Mouse (Mus musculus): ENCODE measurements around the gene Gm49630.
"Not testable (repeated sequence)": the region's sequence is repeated elsewhere in the genome, so short reads cannot be mapped to it uniquely, and the experiment has no call there.

Gene Gm49630

DNA sequence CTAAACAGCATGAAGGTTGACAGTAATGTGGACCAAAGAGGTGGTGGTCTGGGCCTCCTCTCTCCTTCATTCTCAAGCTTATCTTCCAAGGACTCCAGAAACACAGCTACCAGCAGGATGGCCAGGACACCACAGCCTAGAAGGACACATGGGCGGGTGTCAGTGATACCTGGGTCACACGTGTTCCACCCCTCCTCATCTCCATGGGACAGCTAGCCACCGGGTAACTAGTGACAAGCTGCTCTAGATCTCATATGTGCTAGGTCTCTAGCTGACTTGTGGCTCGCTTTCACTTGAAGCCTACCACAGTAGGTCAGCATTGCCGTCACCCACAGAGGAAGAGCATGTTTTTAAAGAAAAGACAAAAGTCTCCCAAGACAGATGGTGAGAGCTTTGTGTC lies at the start of gene Gm49630:
Gm49630 (minus strand) TSS at position 101 of the 400 bp plus-strand sequence.
- DNase-seq (ENCODE audit: low read depth) = not testable (repeated sequence)

DNA sequence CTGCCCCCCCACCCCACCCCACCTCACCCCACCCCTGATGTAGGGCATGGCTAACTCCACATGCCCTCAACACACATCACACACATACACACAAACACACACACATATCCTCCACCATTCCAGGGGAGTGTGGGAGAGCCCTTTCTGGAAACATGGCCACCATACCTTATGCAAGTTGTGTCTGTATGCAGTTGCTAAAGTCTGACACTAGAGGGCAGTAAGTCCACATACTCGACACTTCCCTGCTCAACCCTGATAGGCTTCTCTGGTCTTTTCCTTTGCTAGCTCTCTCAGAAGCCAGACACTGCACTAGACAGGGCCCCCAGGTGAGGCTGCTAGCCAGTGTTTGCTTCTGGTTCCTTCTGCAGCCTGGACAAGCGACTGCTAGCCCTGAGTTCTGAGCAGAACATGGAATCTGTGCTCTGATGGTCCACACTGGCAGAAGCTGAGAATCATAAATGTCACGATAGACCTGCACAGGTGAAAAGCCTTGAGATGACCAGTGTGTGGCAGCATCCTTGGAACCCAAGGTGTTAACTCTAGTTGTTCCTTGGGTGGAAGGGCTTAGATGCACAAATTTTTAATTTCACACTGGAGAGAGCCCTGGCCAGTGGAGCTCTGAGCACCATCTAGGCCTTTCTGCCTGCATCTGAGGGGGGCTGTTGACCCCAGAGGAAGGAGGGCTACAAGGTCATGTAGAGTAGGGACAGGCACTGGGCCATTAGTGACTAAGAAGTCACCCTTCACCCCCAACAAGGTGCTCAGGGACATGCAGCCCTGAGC lies 48.6 kb upstream of the Gm49630 start:
- not testable (repeated sequence) for DNase-seq (ENCODE audit: low read depth)

DNA sequence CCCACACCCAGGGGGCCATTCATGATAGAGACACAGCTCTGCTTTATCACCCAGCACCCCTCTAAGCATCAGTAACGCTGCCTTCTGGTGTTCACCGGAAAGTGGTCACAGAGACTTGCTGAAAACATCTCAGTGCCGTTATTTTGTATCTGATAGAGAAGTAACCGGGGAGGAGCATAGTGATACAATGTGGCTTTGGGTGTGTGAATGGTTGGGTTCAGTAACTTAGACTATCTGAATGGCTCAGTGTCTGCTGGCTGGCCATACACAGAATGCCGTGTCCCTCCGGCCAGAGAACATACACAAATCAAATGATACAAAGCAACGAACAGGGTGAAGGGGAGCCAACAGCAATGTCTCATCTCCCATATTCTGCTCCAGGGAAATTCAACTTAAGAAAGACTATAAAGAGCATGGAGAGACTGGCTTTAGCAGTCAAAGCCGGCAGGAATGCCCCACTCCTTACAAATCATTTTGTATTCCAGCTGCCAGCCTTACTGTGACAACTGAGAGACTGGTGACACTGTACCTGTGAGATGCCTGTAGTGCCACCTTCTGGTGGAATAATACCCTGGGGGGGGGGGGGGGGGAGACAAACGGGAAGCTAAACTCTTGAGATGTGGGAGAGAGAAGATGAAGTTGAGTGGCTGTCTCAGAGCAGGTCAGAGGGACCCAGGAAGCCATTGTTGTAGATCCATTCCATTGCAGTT lies 43.0 kb upstream of the Gm49630 start:
- not testable (repeated sequence) for DNase-seq (ENCODE audit: low read depth)

DNA sequence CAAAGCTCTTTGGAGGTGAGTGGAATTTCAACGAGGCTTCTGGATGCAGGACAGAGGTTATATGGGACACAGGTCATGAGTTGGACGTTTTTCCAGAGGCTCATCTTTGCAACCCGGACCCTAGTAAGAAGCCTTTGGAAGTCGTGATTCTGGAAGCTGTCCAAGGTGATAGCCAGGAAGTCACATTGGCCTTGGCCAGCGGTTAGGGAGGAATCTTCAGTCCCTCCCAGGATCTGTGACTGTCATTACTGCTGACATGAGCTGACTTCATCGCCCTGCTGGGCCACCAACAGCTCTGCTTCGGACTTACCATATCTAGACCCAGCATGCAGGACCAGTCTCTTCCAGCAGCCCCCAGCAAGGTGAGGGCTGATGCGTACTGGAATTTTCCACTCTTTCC lies 41.6 kb upstream of the Gm49630 start:
- not testable (repeated sequence) for DNase-seq (ENCODE audit: low read depth)

DNA sequence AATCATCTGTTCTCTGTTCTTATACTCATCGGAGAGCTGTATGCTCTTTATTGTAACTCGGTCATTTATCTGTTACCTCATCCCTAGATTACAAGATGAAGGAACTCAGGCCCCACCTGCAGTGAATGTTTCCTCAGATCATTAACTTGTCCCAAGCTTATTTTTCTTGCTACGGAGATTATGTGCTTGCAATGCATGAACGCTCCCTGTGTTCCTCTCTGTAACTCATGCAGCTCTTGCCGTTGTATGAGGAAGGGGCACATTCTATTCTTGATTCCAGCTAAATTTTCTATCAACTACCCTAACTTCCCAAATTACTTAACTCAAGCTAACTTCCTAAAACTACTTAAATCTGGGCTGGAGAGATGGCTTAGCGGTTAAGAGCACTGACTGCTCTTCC lies 28.0 kb upstream of the Gm49630 start:
- DNase-seq (ENCODE audit: low read depth) = not testable (repeated sequence)

DNA sequence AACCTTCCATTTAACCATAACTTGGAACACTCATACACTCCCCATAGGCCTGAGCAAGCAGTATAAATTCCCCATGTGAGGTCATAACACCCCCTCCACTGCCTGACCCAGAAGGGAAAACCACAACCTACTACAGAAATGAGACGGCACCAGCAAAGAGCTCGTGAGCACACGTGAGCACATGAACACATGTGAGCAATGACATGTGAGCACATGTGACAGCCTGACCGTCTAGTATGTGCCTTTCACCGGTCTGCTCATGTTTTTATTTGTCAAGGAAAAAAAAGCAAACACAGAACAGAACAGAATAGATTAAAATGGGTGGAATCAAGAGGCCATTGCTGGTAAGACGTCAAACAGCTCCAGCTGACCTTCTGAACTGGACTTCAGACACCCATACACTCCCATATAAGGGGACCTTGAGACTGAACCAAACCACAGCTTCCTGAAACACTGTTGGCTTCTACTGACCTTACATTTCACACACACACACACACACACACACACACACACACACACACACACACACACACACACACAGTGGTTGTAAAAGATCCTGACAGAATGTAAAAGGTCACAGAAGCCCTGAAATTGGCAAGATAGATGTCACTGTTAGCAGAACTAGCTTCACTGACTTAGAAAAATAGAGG lies 26.5 kb upstream of the Gm49630 start:
- DNase-seq (ENCODE audit: low read depth) = not testable (repeated sequence)

DNA sequence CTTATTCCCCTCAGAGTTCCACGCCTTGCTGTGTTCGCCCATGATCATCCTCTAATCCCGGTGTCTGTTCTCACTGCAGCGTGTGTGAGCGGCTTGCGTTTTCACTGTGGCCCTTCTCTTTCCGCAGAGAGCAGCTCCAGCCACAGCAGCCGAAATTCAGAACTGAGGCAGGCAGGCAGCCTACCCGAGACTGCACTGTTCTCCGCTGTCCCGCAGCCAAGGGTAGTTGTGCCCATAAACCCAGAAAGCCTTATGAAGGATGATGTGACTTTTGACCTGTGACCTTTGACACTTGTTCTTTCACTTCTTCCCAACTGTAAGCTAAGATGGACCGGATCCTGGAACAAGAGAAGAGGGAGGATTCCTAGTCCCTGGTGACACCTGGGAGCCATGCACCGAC lies 25.3 kb upstream of the Gm49630 start:
- DNase-seq (ENCODE audit: low read depth) = not testable (repeated sequence)

DNA sequence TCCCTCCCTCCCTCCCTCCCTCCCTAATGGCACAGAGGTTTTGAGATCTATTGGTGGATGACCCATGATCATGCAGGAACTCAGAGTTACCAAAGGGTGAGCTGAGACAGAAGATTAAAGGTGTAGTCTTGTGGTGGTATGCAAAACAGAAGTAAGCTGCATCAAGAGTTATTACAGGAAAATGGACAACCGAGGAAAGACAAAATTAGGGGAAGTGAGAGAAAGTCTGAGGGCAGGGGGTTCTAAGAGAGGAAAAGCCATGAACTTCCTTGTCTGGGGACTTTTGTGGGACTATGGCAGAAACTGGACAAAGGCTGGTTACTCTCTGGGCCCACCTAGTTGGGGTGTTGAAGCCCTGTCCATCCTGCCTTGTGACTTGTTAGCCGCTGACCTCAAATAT lies 24.5 kb upstream of the Gm49630 start:
- not testable (repeated sequence) for DNase-seq (ENCODE audit: low read depth)

DNA sequence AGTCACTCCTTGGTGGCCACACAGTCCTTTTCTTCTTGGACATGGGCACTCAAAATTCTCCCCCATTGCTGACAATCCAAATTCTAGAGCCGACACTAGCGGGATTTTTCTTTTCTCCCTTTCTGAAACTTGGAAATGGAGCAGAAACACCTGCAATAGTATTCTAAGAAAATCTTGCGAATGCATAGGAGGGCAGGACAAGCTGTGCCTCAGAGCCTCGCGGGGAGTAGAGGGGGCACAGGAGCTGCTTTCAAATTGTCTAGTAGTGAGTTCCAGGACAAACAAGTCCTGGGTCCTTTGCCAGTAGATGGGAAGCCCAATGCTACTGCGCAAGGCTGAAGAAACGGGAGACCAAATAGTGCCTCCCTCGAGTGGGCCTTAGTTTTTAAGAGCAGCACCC lies 23.9 kb upstream of the Gm49630 start:
- DNase-seq (ENCODE audit: low read depth) = not testable (repeated sequence)

DNA sequence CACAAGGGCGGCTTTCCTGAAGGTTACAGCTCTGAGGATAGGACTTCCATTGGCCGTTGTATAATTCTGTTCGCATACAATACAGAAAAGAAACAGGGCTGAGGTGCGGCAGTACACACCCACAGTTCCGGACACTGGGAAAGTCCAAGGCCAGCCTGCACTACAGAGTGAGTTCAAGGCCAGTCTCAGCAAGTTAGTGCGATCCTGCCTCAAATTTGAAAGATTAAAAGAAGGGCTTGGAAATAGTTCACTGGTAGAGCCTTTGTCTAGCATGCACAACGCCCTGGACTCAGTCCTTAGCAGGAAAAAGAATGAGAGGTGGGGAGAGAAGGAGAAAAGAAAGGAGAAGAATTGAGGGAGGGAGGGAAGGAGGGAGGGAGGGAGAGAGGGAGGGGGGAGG lies 23.3 kb upstream of the Gm49630 start:
- DNase-seq (ENCODE audit: low read depth) = not testable (repeated sequence)

DNA sequence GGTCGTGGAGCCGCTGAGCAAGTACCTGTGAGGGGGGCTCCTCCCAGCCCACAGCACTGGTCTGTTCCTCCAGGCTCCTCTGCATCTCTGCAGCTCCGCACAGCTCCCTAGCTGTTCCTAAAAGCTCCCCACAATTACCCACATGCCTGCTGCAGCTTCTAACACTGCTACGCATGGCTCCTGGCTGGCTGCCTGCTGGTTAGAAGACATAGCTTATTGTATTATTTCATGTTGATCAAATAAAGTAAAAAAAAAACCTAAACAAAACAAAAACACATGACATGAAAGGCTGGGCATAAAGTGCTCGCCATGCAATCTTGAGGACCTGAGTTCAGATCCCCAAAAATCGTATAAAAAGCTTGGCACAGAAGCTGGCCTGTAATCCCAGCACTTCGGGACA lies 18.1 kb upstream of the Gm49630 start:
- not testable (repeated sequence) for DNase-seq (ENCODE audit: low read depth)

DNA sequence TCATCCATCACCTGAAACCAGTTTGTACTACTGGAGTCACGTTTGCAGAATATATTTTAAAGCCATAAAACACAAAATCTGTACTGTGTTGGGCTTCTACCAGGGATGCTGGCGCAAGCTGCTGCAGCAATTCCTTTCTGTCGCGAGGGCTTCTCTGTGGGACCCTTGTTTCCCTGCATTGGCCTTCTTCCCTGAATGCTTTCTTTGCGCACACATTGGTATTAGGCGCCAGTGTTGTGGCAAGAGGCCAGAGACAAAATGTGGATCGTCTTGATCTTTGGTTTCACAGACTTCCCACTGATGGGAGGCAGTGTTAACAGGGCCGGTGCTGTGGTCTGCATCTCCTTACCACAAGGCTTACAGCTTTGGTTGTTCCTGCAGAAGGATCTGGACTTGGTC lies 17.2 kb upstream of the Gm49630 start:
- not testable (repeated sequence) for DNase-seq (ENCODE audit: low read depth)

DNA sequence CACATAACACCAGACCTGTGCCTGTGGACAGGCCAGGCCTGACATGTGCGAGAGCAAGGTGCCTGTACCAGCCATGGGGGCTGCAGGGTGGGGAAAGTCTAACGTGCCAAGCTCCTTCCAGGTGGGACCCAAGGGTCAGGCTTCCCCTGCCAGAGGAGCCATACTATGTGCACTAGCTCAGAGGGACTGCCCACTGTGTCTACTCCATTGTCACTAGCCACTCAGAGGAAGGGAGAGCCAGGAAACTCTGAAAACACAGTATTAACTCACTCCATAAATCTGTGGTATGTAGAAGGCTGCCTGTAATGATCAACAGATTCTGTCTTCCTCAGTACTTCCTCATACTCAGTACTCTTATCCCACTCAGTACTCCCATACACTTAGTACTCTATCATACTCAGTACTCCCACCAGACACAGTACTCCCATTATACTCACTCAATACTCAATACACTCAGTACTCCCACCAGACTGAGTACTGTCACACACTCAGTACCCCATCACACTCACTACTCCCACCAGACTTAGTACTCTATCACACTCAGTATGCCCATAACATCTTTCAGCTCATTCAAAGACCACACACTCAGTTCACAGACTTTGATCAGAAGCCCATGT lies 16.7 kb upstream of the Gm49630 start:
- not testable (repeated sequence) for DNase-seq (ENCODE audit: low read depth)

DNA sequence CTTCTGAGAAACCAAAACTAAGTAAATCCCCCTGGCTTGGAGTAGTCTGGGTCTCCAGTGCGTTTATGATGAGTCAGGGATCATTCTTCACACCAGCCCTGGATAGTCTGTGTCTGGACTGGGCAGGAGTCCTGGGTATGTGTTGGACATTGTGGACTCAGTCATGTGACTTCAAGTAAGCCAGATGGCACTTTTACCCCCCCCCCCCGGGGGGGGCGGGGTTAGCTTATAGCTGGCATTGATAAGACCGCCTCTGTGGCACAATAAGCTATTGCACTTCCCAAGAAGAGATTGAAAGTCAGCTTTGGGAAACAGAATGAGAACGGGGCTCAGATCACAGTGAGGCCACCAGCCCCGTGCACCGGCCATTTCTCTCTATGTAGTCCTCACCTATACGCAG lies 14.2 kb upstream of the Gm49630 start:
- not testable (repeated sequence) for DNase-seq (ENCODE audit: low read depth)

DNA sequence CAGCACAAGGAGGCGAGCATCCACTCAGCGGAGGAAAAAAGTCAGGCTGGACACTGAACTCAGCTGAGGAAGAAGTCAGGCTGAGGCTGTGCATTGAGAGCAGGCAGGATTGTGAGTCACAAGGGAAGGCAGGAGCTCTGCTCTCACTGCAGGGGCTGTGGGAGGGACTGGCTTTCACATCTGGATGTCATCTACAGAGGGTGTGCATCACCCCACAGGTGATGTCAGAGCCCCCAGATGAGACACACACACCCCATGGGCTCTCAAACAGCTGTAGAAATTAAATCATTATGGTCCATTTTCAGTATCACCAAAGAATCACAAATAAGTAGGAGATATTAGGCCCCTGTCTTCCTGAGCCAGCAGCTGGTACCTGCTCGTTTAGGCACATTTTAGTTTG lies 13.6 kb upstream of the Gm49630 start, which contains the start of gene Unc93a2:
Unc93a2 (minus strand) TSS at position 101 of the 400 bp plus-strand sequence.
- DNase-seq (ENCODE audit: low read depth) = not testable (repeated sequence)

DNA sequence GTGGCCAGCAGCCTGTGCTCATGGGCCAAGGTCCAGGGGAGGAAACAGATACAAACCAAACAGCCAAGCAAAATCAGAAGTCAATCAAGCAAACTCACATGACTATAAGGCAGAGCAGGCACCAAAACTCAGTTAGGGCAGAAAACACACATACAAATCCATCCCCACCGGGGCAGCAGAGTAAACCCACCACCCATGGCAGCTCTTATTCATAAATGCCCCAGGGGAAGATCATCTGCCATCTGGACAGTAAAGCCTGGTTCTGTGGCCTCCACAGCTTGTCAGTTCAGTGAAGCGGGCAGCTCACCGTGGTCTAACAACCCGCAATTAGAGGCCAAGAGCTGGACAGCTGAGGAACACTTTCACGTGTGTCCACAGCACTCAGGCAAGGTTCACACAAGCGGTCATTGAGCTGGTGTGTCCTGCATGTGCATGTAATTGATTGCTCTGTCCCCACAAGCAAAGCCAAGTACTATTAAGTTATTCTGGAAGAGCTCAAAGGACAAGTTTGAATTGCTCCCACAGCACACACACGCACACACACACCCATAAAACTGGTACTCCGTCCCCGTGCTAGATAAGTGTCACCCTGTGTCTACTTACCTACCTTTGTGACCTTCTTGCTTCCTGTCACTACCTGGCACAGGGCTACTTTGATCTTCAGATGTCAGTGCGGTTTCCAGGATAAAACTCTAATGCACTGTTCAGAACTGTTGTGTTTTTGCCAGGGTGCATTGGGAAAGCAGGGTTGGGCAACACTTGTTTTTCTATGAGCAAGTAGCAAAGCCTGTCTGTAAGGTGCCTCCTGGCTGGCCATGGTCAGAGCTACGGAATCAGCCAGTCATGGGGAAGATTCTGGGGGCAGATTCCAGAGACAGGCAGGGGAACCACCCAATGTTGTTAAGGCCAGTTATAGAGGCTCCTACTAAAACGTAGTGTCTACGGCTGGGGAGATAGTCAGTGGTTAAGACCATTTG lies 11.7 kb upstream of the Gm49630 start:
- DNase-seq (ENCODE audit: low read depth) = not testable (repeated sequence)

DNA sequence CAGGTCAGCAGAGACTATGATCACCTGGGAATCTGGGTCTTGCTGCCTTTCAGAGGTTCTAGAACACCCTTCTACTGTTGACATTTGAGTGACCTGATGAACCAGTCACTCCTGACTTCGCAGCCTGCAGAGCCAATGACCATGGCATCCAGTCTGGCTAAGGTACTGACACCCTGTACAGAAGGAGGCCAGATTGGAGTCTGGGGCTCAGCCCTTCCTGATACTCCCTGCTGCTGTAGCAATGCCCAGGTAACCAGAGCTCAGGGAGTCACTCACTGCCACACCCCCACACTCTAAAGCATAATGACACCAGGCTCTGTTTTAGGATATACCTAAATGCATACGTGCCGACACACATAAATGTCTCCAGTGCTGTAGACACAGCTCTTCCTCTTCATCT lies 10.9 kb upstream of the Gm49630 start:
- not testable (repeated sequence) for DNase-seq (ENCODE audit: low read depth)

DNA sequence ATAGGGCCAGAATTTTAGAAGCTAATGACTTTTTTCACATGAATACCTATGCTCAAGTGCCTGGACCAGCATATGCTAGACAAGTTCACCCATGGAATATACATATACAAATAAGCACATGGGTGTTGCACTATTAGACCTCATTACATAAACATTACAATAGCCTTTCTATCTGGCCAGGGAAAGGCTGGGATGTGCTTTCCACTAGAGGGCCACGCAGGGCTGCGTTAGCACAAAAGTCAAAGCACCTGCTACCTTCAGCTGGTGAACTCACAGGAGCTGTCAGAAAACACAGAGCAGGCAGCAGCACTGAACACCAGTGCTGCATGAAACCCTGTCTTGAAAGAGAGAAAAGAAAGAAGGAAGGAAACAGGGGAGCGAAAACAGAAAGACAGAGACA lies 6.1 kb upstream of the Gm49630 start:
- DNase-seq (ENCODE audit: low read depth) = not testable (repeated sequence)

DNA sequence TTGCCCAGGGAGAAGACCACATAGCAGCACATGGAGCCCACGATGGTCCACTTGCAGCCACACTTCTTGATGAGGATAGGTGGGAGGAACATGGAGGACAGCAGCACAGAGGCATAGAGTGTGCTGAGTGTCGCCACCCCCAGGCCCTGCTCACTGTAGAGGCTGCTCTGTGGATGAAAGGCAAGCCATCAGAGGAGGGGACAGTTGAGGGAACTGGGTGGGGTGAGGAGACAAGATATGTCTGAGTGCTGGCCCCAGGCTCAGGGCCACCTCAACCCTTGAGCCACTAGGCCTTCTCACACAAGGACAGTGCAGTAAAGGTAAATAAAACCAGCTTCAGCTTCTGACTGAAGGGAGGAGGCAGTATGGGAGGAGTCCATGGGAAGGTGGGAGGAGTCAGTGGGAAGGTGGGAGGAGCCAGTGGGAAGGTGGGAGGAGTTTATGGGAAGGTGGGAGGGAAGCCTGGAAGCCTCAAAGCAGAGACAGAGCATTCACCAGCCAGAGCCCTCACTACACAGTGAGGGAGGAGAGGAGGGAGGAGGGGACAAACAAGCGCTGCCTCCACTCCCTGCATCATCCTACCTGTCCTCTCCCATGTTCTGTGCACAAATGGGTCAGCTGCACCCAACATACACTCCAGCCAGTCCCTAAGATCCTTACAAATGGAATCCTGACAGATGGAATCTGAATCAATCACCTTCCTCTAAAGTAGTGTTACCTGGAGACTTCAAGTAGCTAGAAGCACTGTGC lies 5.3 kb upstream of the Gm49630 start:
- not testable (repeated sequence) for DNase-seq (ENCODE audit: low read depth)

DNA sequence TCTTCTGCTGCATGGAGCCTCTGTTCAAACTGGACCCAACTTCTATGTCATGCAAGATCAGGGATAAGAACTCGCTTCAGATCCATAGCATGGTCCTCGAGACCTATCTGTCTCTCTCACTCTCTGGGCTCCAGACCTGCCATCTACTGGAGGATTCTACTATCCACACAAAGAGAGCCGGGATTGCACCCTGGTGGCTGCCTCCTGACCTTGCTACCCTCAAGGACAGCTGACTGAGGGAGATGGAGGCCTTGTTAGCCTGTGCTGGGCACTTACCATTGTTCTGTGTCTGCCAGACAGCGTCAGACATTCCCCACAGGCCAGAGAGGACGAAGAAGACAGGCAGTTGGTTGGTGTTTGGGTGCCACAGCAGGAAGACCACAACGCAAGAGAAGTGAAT lies 2.4 kb downstream of the Gm49630 start:
- not testable (repeated sequence) for DNase-seq (ENCODE audit: low read depth)

Data from c-Kit-positive CD71-positive TER-119-negative erythroid progenitor cells, embryonic 14.5 days (primary cell).